Mouse (Mus musculus) liver, postnatal 0 days (tissue): ENCODE measurements at regions not wholly inside any gene's neighbourhood (a gene's known extent, or its start where the extent isn't known, plus 50 kb on each side); places are given as distances from the start of the nearest gene placed in this dataset.

Experiments used
- CTCF ChIP-seq: sonication (generic); IDR thresholded peaks from 2 replicates; pipeline ENCODE4 v1.5.1; 2016; ENCODE audit warnings: antibody characterized with exemption, low read depth
- EP300 ChIP-seq: IDR thresholded peaks from 2 replicates; pipeline ENCODE4 v1.6.1; 2016; ENCODE audit warnings: antibody characterized with exemption, low read depth, mild to moderate bottlenecking

DNA sequence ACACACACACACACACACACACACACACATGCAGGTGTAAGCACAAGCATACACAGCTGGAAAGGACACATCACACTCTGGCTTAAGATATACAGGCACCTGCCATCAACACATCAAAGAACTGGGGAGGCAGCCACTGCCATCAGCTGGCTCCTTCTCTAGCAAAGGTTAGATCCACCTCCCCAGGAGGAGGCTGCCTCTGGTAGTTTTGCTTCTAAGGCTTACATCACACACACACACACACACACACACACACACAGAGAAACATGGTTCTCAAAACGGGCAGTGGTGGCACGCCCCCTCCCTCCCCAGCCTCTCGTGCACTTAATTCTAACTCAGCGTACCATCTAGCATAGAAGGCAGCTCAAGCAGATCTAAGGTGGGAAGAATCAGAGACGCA, 126.9 kb upstream of the Zdhhc25 start:
- no peak for TF ChIP-seq CTCF
- TF ChIP-seq EP300, result no peak
